Mouse (Mus musculus) MEL-GATA-1-ER (cell line): ENCODE measurements around the gene Hoxc12.
A peak's percentile ranks its signal among the peaks of the same experiment; 100 is the strongest.

Experiments used
- DNase-seq: peaks from one replicate; pipeline ENCODE4 v3.0.0-alpha.2; 2012; ENCODE audit warnings: low read depth; ENCODE audit errors: extremely low read depth

Gene Hoxc12

DNA sequence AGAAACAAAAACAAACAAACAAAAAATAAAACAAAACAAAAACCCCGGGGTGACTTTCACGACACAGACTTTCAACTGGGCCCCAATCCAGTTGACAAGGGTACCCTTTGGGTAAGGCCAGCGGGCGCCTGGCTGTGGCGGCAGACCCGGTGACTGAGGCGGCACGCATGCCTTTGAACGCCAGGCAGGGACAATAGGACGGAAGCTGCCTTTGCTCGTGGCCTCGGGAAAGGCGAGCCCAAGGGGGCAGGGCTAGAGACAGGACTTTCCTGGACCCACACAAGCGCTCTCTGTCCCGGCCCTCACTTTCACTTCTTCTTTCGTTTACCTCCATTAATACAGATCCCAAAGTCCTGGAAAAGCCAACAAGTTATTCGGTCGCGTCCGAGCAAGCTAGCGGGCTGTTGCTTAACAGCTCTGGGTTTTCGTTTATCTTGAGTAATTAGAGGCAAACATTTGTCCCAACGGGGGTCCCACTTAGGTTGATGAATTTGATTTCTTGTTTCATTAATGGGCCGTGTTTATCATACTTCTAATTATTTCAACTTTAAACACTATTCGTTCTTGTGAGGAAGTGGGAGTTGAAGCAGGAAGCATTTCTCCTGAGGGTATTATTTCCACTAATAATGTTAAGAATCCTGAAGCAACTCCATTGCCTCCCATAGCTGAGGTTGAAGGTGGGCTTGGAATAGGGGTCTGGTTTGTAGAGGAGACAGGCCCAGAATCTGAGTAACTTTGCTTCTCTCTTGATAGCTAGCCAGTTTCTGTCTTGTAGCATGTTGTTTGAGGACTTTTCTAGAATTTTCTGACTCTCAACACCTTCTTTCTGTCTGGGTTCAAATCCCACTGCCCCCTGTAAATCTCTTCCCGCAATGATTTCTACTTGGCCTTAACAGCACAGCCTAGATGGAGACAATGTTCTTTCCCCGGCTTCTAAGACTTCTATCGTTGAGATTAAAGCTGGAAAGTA is 27.4 kb downstream of the Hoxc12 start:
- no peak for DNase-seq

DNA sequence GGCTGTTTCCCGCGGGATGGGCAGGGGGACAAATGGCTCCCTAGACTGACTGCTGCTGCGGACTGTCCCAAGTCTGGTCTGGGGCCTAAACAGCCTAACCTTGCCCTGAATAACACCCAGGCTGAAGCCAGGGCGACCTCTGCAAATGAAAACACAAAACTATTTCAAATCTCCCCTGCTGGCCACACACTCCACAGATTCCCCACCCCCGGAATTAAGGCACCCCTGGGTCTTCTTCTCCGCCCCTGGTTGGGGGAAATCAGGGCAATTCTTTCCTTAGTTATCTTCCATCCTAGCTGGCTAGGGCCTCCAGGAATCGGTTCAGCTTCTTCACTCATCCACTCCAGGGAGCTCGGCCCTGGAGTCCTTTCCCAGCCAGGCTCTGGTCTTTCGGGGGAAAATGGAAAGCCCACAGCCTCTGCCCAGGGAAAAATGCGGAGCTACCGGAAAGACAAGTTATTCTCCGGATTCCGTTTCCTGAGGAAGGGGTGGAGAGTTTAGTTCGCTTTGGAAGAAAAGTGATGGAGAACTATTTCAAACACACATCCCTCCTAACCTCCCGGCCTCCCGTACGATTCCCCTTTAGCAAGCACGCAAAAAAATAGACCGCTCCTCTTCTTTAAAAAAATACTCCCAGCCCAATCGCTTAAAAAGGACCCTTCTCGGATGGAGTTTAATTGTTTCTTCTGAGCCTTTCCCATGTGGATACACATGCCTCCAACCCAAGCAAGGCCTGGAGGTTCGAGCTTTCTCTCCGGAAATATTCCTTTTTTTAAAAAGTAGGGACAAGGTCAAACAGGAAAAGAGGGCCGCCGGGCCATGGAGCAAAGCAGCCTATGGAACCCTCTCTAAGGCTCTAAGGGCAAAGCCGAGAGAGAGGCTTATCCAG is 28.7 kb downstream of the Hoxc12 start:
- no peak for DNase-seq

DNA sequence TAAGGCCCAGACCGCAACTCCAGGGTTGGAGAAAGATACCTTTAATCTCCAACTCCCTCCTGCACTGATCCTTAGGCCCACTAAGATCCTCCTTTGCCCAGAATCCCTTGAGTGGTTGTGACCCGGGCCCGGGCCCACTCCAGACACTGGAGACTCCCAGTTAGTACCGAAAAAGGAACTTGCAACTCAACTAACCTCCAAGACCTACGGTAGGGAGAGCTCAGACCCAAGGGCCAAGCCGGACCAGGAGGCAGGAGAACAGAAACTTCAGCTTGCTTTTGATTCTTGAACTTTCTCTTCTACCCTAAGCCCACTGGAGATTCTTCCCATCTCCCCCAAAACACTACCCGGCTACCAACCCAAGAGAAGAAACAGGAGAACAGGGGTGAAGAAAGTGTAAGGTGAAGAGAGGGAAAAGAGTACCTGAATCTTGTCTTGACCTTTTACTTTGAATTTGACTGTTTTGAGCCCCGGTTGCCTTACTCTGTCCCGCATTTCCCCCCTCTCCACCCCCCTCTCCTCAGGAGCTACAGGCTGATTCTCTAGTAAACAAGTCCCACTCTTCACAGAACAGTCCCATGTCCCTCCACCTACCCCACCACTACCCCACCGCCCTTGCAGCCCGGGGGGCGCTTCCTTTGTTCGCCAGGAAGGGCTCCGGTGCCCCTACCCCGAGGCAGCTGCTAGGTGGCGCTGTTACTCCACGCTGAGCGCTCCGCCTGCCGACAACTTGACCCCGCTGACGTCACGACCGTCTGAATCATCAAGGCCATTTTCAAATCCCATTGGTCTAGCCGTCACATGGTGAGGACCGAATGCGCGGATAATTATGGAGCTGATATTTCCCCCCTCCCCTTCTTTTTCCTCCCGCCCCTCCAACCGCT is 29.6 kb downstream of the Hoxc12 start:
- DNase-seq = peak; percentile 98

DNA sequence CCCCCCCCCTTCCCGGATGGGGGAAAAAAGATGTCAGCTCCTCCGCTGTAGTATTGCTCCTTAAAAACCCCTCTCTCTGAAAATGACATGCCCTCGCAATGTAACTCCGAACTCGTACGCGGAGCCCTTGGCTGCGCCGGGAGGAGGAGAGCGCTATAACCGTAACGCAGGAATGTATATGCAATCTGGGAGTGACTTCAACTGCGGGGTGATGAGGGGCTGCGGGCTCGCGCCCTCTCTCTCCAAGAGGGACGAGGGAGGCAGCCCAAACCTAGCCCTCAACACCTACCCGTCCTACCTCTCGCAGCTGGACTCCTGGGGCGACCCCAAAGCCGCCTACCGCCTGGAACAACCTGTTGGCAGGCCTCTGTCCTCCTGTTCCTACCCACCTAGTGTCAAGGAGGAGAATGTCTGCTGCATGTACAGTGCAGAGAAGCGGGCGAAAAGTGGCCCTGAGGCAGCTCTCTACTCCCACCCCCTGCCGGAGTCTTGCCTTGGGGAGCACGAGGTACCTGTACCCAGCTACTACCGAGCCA is 30.3 kb downstream of the Hoxc12 start, which contains the start of gene Hoxc10:
Gene Hoxc10, plus strand, starts transcription at position 21 of the 536 bp plus-strand sequence.
- DNase-seq = peak; percentile 64

DNA sequence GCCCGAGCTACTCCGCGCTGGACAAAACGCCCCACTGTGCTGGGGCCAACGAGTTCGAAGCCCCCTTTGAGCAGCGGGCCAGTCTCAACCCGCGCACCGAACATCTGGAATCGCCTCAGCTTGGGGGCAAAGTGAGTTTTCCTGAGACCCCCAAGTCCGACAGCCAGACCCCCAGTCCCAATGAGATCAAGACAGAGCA is 30.7 kb downstream of the Hoxc12 start, which contains the start of gene Hoxc5:
Gene Hoxc5, plus strand, starts transcription at position 132 of the 199 bp plus-strand sequence.
- DNase-seq = no peak

DNA sequence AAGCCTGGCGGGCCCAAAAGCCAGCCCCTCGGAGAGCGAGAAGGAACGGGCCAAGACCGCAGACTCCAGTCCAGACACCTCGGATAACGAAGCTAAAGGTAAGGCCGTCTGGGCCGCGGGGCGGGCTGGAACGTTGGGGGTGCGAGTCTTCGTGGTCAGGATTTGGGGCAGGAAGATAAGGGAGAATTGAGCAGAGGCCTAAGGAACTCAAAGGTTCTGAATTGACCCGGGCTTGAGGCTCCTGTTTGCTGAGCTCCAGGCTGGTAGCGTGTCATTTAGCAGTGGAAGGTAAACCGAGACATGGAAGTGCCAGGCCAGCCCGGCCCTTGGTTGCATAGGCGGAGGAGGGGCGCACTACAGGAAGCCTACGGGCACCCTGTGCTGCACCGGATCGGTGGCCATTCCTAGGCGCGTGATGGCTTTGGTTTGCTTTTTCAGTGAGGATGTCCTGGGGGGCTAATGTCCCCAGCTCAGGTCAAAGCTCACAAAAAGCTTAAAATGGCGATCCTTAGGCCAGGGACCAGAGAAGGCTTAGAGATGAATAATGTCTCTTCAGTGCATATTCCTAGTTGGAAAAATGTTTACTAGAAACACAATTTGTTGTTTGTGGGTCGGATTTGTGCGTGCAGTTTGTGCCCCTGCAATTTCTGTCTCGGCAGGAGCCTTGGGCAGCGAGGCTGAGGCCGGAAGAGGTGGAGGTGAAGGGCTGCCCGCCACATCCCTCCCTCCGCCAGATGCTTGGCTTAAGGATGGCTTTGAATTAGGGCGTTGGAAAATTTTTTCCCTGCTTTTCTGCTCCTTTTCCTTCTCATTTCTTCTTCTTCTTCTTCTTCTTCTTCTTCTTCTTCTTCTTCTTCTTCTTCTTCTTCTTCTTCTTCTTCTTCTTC is 31.2 kb downstream of the Hoxc12 start:
- peak; percentile 44 for DNase-seq

DNA sequence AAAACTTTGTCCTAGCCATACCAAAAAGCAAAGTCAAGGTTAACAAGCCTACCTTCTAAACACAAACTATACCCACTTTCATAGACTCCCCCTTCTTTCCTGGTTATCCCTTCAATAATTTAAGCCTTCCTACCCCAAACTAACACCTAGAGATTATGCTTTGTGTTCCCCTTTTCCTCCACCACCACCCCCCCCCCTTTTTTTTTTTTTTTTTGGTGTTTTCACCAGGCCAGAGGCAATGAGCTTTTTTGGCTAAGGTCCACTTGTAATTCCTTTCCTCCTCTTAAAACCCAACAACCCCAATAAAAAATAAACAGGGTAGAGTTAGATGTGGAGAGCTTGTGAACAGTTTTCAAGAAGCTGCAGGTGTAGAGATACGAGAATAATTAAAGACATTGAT is 32.7 kb downstream of the Hoxc12 start:
- DNase-seq = no peak

DNA sequence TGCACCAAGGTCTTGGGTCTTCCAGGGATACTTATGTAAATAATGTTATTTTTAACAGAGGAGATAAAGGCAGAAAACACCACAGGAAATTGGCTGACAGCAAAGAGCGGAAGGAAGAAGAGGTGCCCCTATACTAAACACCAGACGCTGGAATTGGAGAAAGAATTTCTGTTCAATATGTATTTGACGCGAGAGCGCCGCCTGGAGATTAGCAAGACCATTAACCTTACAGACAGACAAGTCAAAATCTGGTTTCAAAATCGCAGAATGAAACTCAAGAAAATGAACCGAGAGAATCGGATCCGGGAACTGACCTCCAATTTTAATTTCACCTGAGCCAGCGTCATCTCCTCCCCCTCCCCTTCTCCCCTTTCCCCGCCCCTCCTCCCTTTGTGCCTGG is 34.2 kb downstream of the Hoxc12 start:
- DNase-seq = no peak

DNA sequence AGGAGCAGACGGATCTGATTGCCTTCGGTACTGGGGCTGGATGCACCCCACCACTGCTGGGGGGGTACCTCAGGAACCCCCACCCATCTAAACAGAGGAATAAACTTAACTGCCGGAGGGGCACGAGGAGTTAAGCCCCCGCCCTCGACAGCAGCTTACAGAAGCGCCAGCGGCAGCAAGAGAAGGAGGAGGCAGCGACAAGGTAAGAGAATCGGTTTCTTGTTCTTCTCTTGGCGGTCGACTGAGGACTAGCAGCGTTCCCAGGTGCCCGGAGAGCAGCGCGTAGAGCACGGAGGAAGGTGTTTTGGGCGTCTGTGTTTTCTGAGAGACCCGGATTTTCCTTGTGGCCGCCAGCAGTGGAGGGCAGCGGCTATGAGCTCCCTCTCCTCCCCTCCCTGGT is 35.7 kb downstream of the Hoxc12 start:
- DNase-seq = no peak

DNA sequence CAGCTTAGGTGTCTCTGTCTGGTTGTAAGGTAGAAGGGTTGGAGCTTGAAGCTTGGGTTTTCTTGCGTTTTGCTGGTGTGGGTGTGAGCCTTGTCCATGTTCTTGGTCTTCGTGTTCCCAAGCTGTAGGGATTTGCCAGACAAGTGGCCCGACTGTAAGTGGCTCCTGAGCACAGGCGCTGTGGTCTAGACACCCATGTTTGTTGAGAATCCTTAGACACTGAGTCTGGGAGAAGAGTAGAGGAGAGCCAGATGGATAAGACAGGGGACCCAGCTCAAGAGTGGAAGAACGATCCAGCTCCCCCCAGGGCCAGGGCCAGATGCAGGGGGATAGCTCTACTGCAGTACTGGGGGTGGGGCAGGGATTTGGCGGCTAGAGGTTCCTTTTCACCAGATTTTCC is 36.2 kb downstream of the Hoxc12 start:
- no peak for DNase-seq

DNA sequence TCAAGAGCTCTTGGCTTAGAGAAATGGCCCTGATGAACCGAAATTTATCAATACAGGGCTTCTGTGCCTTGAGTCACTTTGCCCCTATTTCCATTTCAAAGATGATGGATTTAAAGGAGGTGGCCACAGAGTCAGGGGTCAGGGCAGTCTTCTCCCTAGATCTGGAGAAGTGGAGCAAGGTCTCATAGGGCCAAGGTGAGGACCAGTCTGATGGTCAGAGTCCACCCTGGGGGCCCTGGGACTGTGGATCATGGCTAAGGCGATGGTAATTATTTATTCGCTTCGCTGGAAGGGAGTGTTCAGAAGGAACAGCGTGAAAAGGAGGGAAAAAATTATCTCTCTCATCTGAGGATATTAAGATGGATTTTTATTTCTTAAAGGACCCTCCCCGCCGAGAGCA is 38.5 kb downstream of the Hoxc12 start:
- DNase-seq = no peak

DNA sequence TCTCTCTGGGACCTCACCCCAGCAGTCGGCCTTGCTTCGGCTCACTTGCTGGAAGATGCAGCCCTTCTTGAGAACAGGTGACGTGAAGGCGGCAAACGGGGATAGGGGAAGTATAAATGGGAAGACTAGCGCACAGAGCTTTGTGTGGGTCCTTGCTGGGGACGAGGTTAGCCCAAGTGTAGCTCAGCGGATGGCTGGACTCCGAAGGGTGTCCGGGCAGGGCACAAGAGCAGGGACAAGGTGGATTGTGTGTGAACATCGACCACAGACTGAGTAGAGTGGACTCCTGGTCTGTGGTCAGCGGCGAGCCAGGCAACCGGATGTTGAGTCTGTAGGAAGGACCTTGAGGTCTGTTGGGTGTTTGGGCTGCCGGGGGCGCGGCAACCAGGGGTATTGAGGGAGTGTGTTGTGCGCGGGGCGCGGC is 39.1 kb downstream of the Hoxc12 start:
- DNase-seq = no peak

DNA sequence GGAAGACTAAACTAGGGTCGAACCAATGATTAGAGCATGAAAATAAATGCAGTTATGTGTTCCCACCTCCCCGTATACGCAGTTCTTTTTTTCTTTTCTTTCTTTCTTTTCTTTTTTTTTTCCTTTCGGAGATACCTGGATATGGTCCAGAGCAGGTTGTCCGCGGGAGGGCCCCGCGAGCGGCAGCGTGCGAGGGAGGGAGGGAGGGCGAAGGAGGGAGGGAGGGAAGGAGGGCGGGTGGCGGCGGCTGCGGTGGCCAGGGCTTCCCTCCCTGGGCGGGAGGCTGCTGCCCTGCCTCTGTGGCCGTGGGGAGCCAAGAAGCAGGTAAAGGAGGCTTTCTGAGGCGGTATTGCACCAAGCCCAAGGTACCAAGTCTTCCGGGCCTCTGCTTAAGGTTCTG is 39.6 kb downstream of the Hoxc12 start, which contains the start of gene Hoxc9:
Gene Hoxc9, plus strand, starts transcription at position 269 of the 400 bp plus-strand sequence.
- no peak for DNase-seq

DNA sequence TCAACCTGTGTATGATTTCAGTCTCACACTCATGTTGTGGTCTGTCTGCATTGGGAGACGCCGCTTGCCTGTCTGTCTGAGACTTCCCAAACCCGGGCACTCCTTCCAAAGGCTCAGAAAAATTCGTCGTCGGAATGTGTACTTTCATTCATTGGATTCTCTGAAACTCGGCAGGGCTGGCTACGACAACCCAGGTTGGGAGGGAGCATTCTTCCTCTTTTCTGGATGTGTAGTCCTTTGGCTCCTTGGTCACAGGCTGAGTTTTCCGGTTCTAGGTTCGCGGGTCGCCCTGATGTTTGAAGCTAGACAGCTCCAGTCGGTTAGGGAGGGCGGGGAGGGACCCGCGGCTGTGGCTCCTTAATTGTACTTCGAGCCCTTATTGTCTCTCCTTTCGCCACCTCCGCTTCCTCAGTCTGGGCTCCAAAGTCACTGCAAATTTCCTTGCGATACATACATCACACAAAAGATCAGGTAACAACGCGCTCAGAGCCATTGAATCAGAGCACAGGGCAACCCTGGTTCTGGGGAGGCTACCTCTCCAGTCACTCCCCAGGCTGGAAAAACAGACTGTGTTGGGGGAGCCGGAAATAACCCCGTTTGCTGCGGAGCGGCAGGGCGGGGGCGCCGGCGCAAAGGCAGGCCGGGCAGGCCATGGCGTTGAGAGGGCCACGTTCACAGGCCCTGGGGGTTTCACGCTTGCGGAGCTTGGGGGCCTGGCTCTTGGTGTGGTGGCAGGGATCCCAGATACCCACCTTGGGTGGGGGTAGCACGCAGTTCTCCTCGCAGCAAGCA is 40.3 kb downstream of the Hoxc12 start:
- DNase-seq = no peak

DNA sequence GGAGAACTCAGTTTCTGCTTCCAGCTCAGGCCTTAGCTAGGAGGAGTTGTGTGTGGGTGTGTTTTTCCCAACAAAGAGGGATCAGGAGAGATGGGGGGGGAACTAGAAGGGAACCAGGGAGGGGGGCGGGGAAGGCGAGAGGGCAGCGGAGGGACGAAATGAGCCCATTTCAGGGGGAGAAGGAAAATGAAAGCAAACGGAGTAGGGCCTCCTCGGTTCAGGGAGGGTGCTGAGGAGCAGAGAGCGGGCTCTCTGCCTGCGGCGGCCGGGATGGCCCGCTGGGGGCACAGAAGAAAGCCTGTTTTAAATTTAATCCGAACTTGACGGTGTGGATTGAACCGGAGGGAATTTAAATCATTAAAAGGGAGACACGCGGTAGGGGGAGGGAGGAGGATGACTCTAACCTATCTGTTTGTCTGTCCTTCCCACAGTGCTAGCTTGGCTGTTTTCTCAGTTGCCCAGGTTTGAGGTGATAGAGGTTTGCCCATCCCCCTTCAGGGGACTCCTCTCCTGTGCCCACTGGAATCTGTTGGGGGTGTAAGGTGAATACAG is 40.9 kb downstream of the Hoxc12 start:
- DNase-seq = no peak

DNA sequence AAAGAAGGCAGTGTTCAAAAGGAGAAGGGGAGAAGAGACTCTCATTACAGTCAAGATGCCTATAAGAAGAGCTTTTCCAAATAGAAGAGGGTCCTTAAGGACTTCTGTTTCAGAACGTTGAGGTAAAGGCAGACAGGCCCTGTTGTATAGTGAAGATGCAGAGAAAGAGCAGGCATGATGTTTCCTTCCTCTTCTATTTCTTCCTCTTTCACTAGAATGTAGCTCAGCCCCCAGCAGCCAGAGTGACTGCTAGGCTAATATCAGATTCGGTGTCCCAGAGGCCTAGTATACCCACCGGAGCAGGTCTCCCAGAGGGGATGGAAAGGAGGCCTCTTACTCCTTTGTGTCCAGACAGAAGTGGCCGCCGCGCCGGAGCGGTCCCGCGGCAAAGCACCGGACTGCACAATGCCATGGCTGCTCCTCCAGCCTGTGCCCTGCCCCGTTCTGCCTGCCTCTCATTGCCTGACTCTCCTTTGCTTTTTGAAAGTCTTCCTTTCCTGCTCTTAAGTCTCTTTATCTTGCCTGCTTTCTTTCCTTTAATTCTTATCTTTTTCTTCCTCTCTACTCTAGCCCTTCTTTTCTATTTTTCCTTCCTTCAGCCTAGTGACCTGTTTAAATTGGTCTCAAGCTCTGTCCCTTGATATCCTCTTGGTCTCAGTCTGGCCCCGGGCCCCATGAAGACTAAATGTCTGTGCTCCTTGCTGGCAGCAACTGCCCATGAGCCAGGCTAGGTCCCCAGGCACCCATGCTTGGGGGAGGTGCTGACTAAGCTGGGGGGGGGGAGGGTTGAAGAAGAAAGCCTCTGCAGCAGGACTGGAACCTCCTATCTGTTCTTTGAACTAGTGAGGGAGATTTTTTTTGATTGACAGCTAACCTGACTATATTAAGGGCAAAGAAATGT is 42.3 kb downstream of the Hoxc12 start:
- peak; percentile 83 for DNase-seq

DNA sequence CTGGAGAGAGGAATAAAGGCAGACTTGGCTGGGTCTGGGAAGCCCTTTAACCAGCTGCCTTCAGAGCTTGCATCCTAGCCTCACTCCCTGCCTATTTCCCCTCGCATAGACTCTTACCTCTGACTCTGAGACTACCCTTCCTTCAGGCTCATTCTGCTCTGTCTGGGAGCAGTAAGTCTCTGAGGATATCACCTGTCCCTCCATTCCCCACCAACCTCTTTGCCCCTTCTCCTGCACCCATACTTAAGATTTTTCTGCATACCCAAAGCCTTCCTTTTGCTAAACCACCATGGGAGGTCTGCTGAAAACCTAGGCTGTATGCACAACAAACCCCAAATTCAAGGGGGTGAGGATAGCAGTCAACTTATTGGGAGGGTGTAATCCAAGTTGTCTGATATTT is 43.4 kb downstream of the Hoxc12 start:
- no peak for DNase-seq

DNA sequence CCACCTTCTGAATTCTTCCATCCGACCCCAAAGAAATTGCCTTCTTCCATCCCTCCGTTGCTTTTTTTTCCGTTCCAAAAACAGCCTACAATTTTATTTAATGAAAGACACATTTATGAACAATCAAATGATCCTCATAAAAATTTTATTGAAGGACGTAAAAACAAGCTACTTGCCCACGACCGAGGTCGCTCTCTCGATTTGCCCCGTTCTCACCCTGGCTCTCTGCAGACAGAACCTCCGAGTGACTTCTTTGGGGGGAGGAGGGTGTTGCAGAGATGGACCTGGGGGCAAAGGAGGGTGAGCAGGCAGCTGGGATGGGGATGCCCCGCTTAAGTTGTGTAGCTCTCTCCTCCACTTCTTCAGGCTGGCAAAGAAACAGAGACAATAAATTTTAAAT is 43.8 kb downstream of the Hoxc12 start:
- DNase-seq = no peak
